Mouse (Mus musculus): ENCODE data around the gene Ptma. TPM values are rescaled to one million over a fixed set of nuclear protein-coding genes. Genes with fewer than 3 reads are reported as not detected.
"Not testable (repeated sequence)": the region's sequence is repeated elsewhere in the genome, so short reads cannot be mapped to it uniquely, and the experiment has no call there.

The Ptma gene
- polyA plus RNA-seq, 1 experiment from 2014 or later = 1,165 TPM

GRCm38 (mm10) chr1:86509410-86509809 is 17.1 kb upstream of the Ptma start:
- H3K9me3 ChIP-seq (ENCODE audit: control insufficient read depth, low read length) = no peaks in the 10 kb centered on the region
- H3K36me3 ChIP-seq (ENCODE audit: control insufficient read depth, insufficient read depth, low read length) = no peaks in the 10 kb centered on the region
- H3K27me3 ChIP-seq (replicated peaks; ENCODE audit: control insufficient read depth, insufficient read depth, low read length) = no peaks in the 10 kb centered on the region
- no peak overlapping the region for H3K27ac ChIP-seq (ENCODE audit: low read depth, low read length)
- 4% methylated on average over 7 of the region's 7 CpGs for WGBS
- H3K4me2 ChIP-seq (ENCODE audit: low read length) = no peak overlapping the region
- no peak overlapping the region for H3K4me3 ChIP-seq (ENCODE audit: low read length)
- no peak for ATAC-seq
- no peak overlapping the region for H3K9ac ChIP-seq (ENCODE audit: low read depth, low read length)
- peaks cover 20% of the 10 kb centered on the region for H3K4me1 ChIP-seq (ENCODE audit: control insufficient read depth, insufficient read depth, low read depth, low read length)

- no peaks in the 10 kb centered on the region for H3K27me3 ChIP-seq (replicated peaks; ENCODE audit: control insufficient read depth, insufficient read depth, low read length)
- no peak overlapping the region for H3K9ac ChIP-seq (ENCODE audit: low read depth, low read length)
- no peak overlapping the region; the same call in 1 of the 2 replicates for H3K27ac ChIP-seq (ENCODE audit: low read depth, low read length)
- H3K36me3 ChIP-seq (ENCODE audit: control insufficient read depth, insufficient read depth, low read length) = no peaks in the 10 kb centered on the region
- no peak for ATAC-seq
- 90% methylated on average over 1 of the region's 1 CpGs for WGBS
- H3K9me3 ChIP-seq (ENCODE audit: control insufficient read depth, low read length) = no peaks in the 10 kb centered on the region
- no peak overlapping the region for H3K4me3 ChIP-seq (ENCODE audit: low read length)
- peaks cover 14% of the 10 kb centered on the region for H3K4me1 ChIP-seq (ENCODE audit: control insufficient read depth, insufficient read depth, low read depth, low read length)
- H3K4me2 ChIP-seq (ENCODE audit: low read length) = no peak overlapping the region
Measured at GRCm38 (mm10) chr1:86510266-86510665, 16.3 kb upstream of the Ptma start.

- H3K4me2 ChIP-seq (ENCODE audit: low read length) = no peak overlapping the region
- no peaks in the 10 kb centered on the region for H3K9me3 ChIP-seq (ENCODE audit: control insufficient read depth, low read length)
- H3K27ac ChIP-seq (ENCODE audit: low read depth, low read length) = peak overlapping the region; percentile 11; the same call in 1 of the 2 replicates
- H3K4me1 ChIP-seq (ENCODE audit: control insufficient read depth, insufficient read depth, low read depth, low read length) = peaks cover 10% of the 10 kb centered on the region
- H3K27me3 ChIP-seq (replicated peaks; ENCODE audit: control insufficient read depth, insufficient read depth, low read length) = no peaks in the 10 kb centered on the region
- peak; percentile 69; the same call in 1 of the 2 replicates for ATAC-seq
- H3K9ac ChIP-seq (ENCODE audit: low read depth, low read length) = peak overlapping the region; percentile 35; the same call in 1 of the 2 replicates
- no peaks in the 10 kb centered on the region for H3K36me3 ChIP-seq (ENCODE audit: control insufficient read depth, insufficient read depth, low read length)
- H3K4me3 ChIP-seq (ENCODE audit: low read length) = no peak overlapping the region
- WGBS = 38% methylated on average over 9 of the region's 9 CpGs
Measured at GRCm38 (mm10) chr1:86510676-86511441, 15.7 kb upstream of the Ptma start.

- H3K9me3 ChIP-seq (ENCODE audit: control insufficient read depth, low read length) = no peaks in the 10 kb centered on the region
- peaks cover 2% of the 10 kb centered on the region for H3K4me1 ChIP-seq (ENCODE audit: control insufficient read depth, insufficient read depth, low read depth, low read length)
- no peak overlapping the region for H3K27ac ChIP-seq (ENCODE audit: low read depth, low read length)
- no peaks in the 10 kb centered on the region for H3K27me3 ChIP-seq (replicated peaks; ENCODE audit: control insufficient read depth, insufficient read depth, low read length)
- no peak overlapping the region for H3K9ac ChIP-seq (ENCODE audit: low read depth, low read length)
- no peak for ATAC-seq
- H3K4me3 ChIP-seq (ENCODE audit: low read length) = no peak overlapping the region
- 83% methylated on average over 4 of the region's 4 CpGs for WGBS
- H3K36me3 ChIP-seq (ENCODE audit: control insufficient read depth, insufficient read depth, low read length) = no peaks in the 10 kb centered on the region
- H3K4me2 ChIP-seq (ENCODE audit: low read length) = no peak overlapping the region
Measured at GRCm38 (mm10) chr1:86512154-86512720, 14.3 kb upstream of the Ptma start.

- H3K9me3 ChIP-seq (ENCODE audit: control insufficient read depth, low read length); H3K4me3 ChIP-seq (ENCODE audit: low read length); H3K9ac ChIP-seq (ENCODE audit: low read depth, low read length); ATAC-seq; H3K4me2 ChIP-seq (ENCODE audit: low read length); H3K27ac ChIP-seq (ENCODE audit: low read depth, low read length); H3K36me3 ChIP-seq (ENCODE audit: control insufficient read depth, insufficient read depth, low read length); H3K27me3 ChIP-seq (replicated peaks; ENCODE audit: control insufficient read depth, insufficient read depth, low read length); H3K4me1 ChIP-seq (ENCODE audit: control insufficient read depth, insufficient read depth, low read depth, low read length): not testable (repeated sequence)
- WGBS = 86% methylated on average over 1 of the region's 1 CpGs
Measured at GRCm38 (mm10) chr1:86513031-86513430, 13.5 kb upstream of the Ptma start.

GRCm38 (mm10) chr1:86515715-86516410 is 10.7 kb upstream of the Ptma start:
- H3K27me3 ChIP-seq (replicated peaks; ENCODE audit: control insufficient read depth, insufficient read depth, low read length) = no peaks in the 10 kb centered on the region
- 76% methylated on average over 6 of the region's 6 CpGs for WGBS
- H3K4me1 ChIP-seq (ENCODE audit: control insufficient read depth, insufficient read depth, low read depth, low read length) = peaks cover 2% of the 10 kb centered on the region
- no peaks in the 10 kb centered on the region for H3K9me3 ChIP-seq (ENCODE audit: control insufficient read depth, low read length)
- no peak for ATAC-seq
- H3K4me2 ChIP-seq (ENCODE audit: low read length) = no peak overlapping the region
- H3K36me3 ChIP-seq (ENCODE audit: control insufficient read depth, insufficient read depth, low read length) = no peaks in the 10 kb centered on the region
- no peak overlapping the region for H3K27ac ChIP-seq (ENCODE audit: low read depth, low read length)
- H3K4me3 ChIP-seq (ENCODE audit: low read length) = no peak overlapping the region
- no peak overlapping the region for H3K9ac ChIP-seq (ENCODE audit: low read depth, low read length)

GRCm38 (mm10) chr1:86517076-86517475 is 9.4 kb upstream of the Ptma start:
- no peak for ATAC-seq
- no peaks in the 10 kb centered on the region for H3K36me3 ChIP-seq (ENCODE audit: control insufficient read depth, insufficient read depth, low read length)
- no peak overlapping the region for H3K4me2 ChIP-seq (ENCODE audit: low read length)
- H3K4me1 ChIP-seq (ENCODE audit: control insufficient read depth, insufficient read depth, low read depth, low read length) = peaks cover 1% of the 10 kb centered on the region; the same call in 1 of the 2 replicates
- 63% methylated on average over 3 of the region's 3 CpGs for WGBS
- H3K27ac ChIP-seq (ENCODE audit: low read depth, low read length) = no peak overlapping the region
- no peaks in the 10 kb centered on the region for H3K9me3 ChIP-seq (ENCODE audit: control insufficient read depth, low read length)
- no peak overlapping the region for H3K9ac ChIP-seq (ENCODE audit: low read depth, low read length)
- H3K4me3 ChIP-seq (ENCODE audit: low read length) = no peak overlapping the region
- H3K27me3 ChIP-seq (replicated peaks; ENCODE audit: control insufficient read depth, insufficient read depth, low read length) = no peaks in the 10 kb centered on the region

GRCm38 (mm10) chr1:86520361-86520760 is 6.2 kb upstream of the Ptma start:
- no peaks in the 10 kb centered on the region for H3K9me3 ChIP-seq (ENCODE audit: control insufficient read depth, low read length)
- no peaks in the 10 kb centered on the region for H3K27me3 ChIP-seq (replicated peaks; ENCODE audit: control insufficient read depth, insufficient read depth, low read length)
- no peak for ATAC-seq
- peaks cover 13% of the 10 kb centered on the region for H3K4me1 ChIP-seq (ENCODE audit: control insufficient read depth, insufficient read depth, low read depth, low read length)
- WGBS = 45% methylated on average over 7 of the region's 7 CpGs
- no peak overlapping the region for H3K27ac ChIP-seq (ENCODE audit: low read depth, low read length)
- no peak overlapping the region for H3K4me3 ChIP-seq (ENCODE audit: low read length)
- no peak overlapping the region for H3K9ac ChIP-seq (ENCODE audit: low read depth, low read length)
- H3K36me3 ChIP-seq (ENCODE audit: control insufficient read depth, insufficient read depth, low read length) = no peaks in the 10 kb centered on the region
- no peak overlapping the region for H3K4me2 ChIP-seq (ENCODE audit: low read length)

- peak overlapping the region; percentile 60 for H3K27ac ChIP-seq (ENCODE audit: low read depth, low read length)
- no peak overlapping the region for H3K4me2 ChIP-seq (ENCODE audit: low read length)
- no peaks in the 10 kb centered on the region for H3K27me3 ChIP-seq (replicated peaks; ENCODE audit: control insufficient read depth, insufficient read depth, low read length)
- no peaks in the 10 kb centered on the region for H3K9me3 ChIP-seq (ENCODE audit: control insufficient read depth, low read length)
- no peaks in the 10 kb centered on the region for H3K36me3 ChIP-seq (ENCODE audit: control insufficient read depth, insufficient read depth, low read length)
- no peak for ATAC-seq
- 41% methylated on average over 7 of the region's 7 CpGs for WGBS
- no peak overlapping the region for H3K4me3 ChIP-seq (ENCODE audit: low read length)
- H3K4me1 ChIP-seq (ENCODE audit: control insufficient read depth, insufficient read depth, low read depth, low read length) = peaks cover 13% of the 10 kb centered on the region
- peak overlapping the region; percentile 39 for H3K9ac ChIP-seq (ENCODE audit: low read depth, low read length)
Measured at GRCm38 (mm10) chr1:86522286-86522871, 4.1 kb upstream of the Ptma start.

Data from hindbrain, embryonic 16.5 days (tissue).